Mouse (Mus musculus) cerebellum, adult 2 months (tissue): ENCODE measurements around the gene C1s1. TPM values are rescaled to one million over a fixed set of nuclear protein-coding genes. Genes with fewer than 3 reads are reported as not detected.
"Not testable (repeated sequence)": the region's sequence is repeated elsewhere in the genome, so short reads cannot be mapped to it uniquely, and the experiment has no call there.

ENCODE experiments used
- DNase-seq, 2 experiments: peaks; one replicate each; pipeline ENCODE4 v3.0.0; 2021
- H3K27ac ChIP-seq: fragments of 200-500 bp; 2 replicates; pipeline ENCODE4 v1.5.1; 2012; ENCODE audit warnings: low read length, control low read depth, inconsistent platforms; ENCODE audit not compliant: insufficient read depth
- H3K27me3 ChIP-seq: fragments of 200-500 bp; 2 replicates; pipeline ENCODE4 v1.6.1; 2012; ENCODE audit warnings: inconsistent platforms, mild to moderate bottlenecking, low read length, moderate library complexity; ENCODE audit not compliant: control insufficient read depth, insufficient read depth
- H3K4me1 ChIP-seq: fragments of 200-500 bp; 2 replicates; pipeline ENCODE4 v1.6.1; 2011; ENCODE audit warnings: low read length; ENCODE audit not compliant: control insufficient read depth, insufficient read depth
- H3K4me3 ChIP-seq: fragments of 200-500 bp; replicated peaks from 2 replicates; pipeline ENCODE3; 2011; ENCODE audit warnings: mild to moderate bottlenecking, low read depth, low read length, control low read depth; ENCODE audit not compliant: insufficient read depth
- CTCF ChIP-seq: fragments of 200-500 bp; IDR thresholded peaks from 2 replicates; pipeline ENCODE4 v1.5.1; 2011; ENCODE audit warnings: low read depth, mild to moderate bottlenecking, control low read depth, low read length, moderate library complexity, borderline replicate concordance; ENCODE audit not compliant: insufficient read depth
- POLR2A ChIP-seq: fragments of 200-500 bp; IDR thresholded peaks from 2 replicates; pipeline ENCODE4 v1.6.1; 2011; ENCODE audit warnings: low read length, control low read depth, borderline replicate concordance; ENCODE audit not compliant: insufficient read depth
- WGBS: fragments of 180-500 bp; shearing (Covaris S2); methylation state at CpG from one replicate; pipeline ENCODE4 v1.1.7; 2018; 5-methylcytosine and 5-hydroxymethylcytosine counted together
- polyA plus RNA-seq: library from polyadenylated mRNA; depleted of rRNA; stranded (reverse); fragments of >200 nt; gene quantifications from 2 replicates; pipeline ENCODE4 v1.2.3, GENCODE M21; 2012; rRNA removed

Gene C1s1
- polyA plus RNA-seq = 1.2 and 1.3 TPM in 2 replicates

DNA sequence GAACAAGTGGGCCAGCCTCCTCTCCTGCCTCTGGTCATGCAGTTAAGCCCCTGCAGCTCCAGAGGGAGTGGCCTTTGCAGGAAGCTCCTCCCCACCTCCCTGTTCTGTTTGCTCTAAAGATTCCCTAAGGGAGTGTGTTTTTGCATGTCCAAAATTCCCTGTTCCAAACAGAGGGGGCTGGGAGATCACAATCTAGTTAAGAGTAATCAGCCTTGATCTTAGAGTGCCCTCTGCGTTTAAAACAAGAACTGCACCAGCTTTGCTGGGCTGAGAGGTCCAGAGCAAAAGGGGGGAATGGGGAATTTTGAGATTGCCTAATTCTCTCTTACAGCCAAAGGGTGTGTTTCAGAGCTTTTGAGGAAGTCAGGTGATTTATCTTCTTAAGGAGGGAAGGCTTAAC, at the start of gene C1s1:
Gene C1s1 (minus strand): TSS at position 76 of the 400 bp plus-strand sequence.
- TF ChIP-seq CTCF = peak; percentile 53; the same call in 1 of the 2 replicates
- H3K27ac ChIP-seq, H3K4me3 ChIP-seq, H3K27me3 ChIP-seq, H3K4me1 ChIP-seq: not testable (repeated sequence)
- DNase-seq = peak; percentile 13 to 25
- 11% methylated on average over 1 of the region's 1 CpGs for WGBS

DNA sequence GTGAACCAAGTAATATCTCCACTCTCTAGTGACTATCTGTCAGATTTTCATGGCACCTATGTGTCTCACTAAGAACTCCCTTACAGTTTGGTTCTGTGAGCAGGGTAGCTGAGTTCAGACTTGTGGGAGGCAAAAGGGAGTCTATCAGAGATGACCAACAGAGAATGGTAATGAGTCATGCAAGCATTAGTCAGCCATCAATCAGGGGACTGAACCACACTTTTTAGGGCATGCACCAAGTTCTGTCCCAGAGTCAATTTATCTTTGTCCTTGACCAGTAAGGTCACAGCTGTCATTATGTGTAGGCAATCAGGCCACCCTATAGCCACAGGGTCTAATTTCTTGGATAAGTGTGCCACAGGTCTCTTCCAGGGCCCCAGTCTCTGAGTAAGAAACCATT, 46.6 kb upstream of the C1s1 start:
- H3K27me3 ChIP-seq = no peaks in the 10 kb centered on the region
- no peak overlapping the region for H3K27ac ChIP-seq
- H3K4me1 ChIP-seq = no peaks in the 10 kb centered on the region
- no peak for DNase-seq
- H3K4me3 ChIP-seq = no peak overlapping the region
- TF ChIP-seq POLR2A (no peak), CTCF (no peak)

DNA sequence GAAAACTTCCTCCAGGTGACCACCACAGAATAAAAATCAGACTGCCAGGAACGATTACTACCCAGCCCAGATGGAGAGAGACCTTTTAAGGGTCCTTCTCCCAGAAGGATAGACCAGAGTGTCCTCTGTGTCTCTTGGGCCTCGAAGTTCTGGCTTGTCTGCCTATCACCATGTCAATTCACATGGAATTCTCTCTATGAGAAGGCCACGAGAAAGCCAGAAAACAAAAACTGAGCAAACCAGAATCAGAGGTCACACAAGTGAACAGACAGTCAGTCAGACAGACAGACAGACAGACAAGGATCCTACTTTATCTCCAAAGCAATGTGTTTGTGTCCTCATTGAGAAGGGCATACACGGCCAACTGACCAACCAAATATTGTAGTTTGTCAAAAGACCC, 44.1 kb upstream of the C1s1 start:
- no peaks in the 10 kb centered on the region for H3K27me3 ChIP-seq
- 69% methylated on average over 4 of the region's 4 CpGs for WGBS
- no peak for TF ChIP-seq POLR2A
- no peak for TF ChIP-seq CTCF

DNA sequence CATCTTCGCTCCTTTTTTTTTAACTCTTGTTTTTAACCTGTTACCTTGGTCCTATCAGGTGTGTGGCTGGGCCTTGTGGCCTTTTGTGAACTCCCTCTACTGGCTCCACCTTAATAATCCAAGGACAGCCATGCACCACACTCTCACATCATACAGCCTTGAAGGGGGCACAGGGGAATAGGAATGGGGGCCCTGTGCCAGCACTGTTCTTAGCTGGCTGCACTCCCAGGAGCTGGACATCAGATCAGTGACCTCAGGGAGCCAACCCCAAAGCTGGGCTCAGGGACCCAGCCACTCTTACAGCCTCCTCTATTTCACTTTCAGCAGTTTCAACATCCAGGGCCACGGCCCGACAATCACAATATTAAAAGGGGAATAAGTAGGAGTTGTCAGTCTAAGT, 43.6 kb upstream of the C1s1 start:
- H3K27me3 ChIP-seq = no peaks in the 10 kb centered on the region
- DNase-seq = no peak
- H3K27ac ChIP-seq = no peak overlapping the region
- no peak overlapping the region for H3K4me3 ChIP-seq
- WGBS = 73% methylated on average over 3 of the region's 3 CpGs
- H3K4me1 ChIP-seq = no peaks in the 10 kb centered on the region
- no peak for TF ChIP-seq CTCF
- TF ChIP-seq POLR2A = no peak

More for the DNA sequence above, 44.1 kb upstream of the C1s1 start:
- no peaks in the 10 kb centered on the region for H3K4me1 ChIP-seq
- no peak overlapping the region for H3K4me3 ChIP-seq
- no peak overlapping the region for H3K27ac ChIP-seq
- DNase-seq = no peak

DNA sequence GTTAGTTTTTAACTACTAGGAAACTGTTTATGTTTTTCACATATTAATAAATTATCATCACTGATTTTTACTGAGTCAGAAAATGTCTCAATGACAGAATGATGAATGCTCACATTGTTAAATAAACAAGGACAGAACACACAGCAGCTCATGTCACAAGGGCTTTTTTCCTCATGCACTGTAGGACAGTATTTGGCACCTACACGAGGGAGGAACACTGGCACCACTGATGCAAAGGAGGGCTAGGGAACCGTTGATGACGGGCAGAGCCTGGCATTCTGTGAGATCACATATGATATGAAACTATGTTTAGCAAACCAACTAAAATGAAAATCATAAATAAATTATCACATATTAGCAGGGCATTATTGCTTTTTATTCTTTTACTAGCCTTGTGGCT, 42.8 kb upstream of the C1s1 start:
- no peak overlapping the region for H3K4me3 ChIP-seq
- WGBS = 26% methylated on average over 3 of the region's 3 CpGs
- no peak for DNase-seq

DNA sequence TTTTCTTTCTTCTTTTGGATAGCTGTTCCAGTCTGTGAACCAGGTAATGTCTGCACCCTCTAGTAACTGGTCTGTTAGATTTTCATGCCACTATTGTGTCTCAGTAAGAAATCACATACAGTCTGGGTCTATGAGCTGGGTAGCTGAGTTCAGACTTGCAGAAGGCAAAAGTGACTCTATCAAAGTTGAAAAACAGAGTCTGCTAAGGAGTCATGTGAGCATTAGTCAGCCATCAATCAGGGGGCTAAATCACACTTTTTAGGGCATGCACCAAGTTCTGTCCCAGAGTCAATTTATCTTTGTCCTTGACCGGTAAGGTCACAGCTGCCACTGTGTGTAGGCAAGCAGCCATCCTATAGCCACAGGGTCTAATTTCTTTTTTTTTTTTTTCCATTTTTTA, 40.1 kb upstream of the C1s1 start:
- no peak for DNase-seq
- TF ChIP-seq POLR2A (no peak), CTCF (no peak)
- no peaks in the 10 kb centered on the region for H3K27me3 ChIP-seq
- H3K27ac ChIP-seq = no peak overlapping the region
- WGBS = 100% methylated on average over 1 of the region's 1 CpGs
- H3K4me1 ChIP-seq = no peaks in the 10 kb centered on the region
- H3K4me3 ChIP-seq = no peak overlapping the region

More for the DNA sequence above, 42.8 kb upstream of the C1s1 start:
- Histone ChIP-seq H3K27ac (no peak overlapping the region), H3K27me3 (no peaks in the 10 kb centered on the region), H3K4me1 (no peaks in the 10 kb centered on the region)
- no peak for TF ChIP-seq POLR2A
- no peak for TF ChIP-seq CTCF

DNA sequence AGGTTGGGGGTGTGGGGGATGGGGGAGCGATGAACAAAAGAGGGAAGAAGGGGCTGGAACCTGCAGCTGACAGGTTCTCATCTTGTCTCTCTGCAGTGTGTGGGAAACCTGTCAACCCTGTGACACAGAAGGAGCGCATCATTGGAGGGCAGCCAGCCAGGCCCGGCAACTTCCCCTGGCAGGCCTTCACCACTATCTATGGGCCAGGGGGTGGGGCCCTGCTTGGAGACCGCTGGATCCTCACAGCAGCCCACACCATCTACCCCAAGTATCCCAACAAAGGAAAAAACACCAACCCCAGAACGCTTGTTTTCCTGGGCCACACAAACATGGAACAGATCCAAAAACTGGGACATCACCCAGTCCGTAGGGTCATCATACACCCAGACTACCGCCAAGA, 38.0 kb upstream of the C1s1 start:
- not testable (repeated sequence) for H3K27ac ChIP-seq, H3K4me3 ChIP-seq, H3K4me1 ChIP-seq, H3K27me3 ChIP-seq
- DNase-seq = peak in 1 of 2 experiments; percentile 6
- WGBS = 34% methylated on average over 7 of the region's 7 CpGs

DNA sequence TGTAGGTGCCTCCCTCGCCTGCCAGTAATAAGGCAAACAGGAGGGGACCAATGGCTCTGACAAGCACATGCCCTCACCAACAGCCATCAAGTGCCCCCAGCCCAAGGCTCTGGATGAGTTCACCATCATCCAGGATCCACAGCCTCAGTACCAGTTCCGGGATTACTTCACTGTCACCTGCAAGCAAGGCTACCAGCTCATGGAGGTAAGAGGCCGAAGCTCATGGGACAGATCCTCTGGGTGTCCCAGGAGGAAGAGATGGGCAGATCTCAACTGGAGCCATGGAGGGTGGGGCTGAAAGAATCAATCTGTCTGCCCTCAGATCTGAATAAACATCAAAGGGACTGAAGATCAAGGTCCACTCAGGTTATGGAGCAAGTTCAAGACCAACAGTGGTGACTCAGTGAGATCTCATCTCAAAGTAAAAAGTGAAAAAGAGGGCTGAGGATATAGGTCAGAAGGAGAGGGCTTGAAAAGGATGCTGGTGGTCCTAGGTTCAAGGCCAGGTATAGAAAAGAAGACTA, 33.1 kb upstream of the C1s1 start:
- not testable (repeated sequence) for H3K27me3 ChIP-seq

DNA sequence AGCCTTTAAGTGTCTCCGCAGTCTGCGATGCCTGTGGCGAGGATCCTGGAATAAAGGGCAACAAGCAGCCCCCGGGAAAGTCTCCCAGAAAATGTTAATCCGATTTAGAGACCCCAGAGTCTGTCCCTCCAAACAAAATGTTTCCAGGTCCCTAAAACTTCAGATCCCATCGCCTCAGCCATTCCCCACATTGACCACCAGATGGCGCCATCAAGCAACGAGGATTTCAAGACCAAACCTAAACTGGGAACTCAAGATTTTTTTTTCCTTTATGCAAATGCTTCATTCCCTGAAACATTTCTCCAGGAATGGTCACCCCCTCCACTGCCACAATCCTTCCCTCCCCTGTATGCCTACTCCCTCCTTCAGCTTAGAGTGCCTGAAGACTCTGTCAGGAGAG, 27.9 kb upstream of the C1s1 start, which contains the start of gene C1rb:
Gene C1rb (plus strand): TSS at position 269 of the 400 bp plus-strand sequence.
- H3K27ac ChIP-seq = no peak within 1 kb of the TSS
- no peaks in the 10 kb centered on the region for H3K27me3 ChIP-seq
- H3K4me3 ChIP-seq = no peak within 1 kb of the TSS
- WGBS = 2% methylated on average over 8 of the region's 8 CpGs
- no peak for TF ChIP-seq POLR2A
- TF ChIP-seq CTCF = peak; percentile 71; the same call in 1 of the 2 replicates
- no peaks in the 10 kb centered on the region for H3K4me1 ChIP-seq
- DNase-seq = peak; percentile 49 to 71

More for the DNA sequence above, 33.1 kb upstream of the C1s1 start:
- H3K4me3 ChIP-seq, H3K27ac ChIP-seq, DNase-seq, H3K4me1 ChIP-seq: not testable (repeated sequence)
- WGBS = 89% methylated on average over 3 of the region's 3 CpGs

DNA sequence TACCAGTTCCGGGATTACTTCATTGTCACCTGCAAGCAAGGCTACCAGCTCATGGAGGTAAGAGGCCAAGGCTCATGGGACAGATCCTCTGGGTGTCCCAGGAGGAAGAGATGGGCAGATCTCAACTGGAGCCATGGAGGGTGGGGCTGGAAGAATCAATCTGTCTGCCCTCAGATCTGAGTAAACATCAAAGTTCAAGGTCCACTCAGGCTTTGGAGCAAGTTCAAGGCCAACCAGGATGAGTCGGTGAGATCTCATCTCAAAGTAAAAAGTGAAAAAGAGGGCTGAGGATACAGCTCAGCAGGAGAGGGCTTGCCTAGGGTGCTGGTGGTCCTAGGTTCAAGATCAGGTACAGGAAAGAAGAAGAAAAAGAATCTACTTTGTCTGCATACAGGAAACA, 19.5 kb upstream of the C1s1 start:
- not testable (repeated sequence) for H3K4me3 ChIP-seq, H3K27ac ChIP-seq, DNase-seq, H3K4me1 ChIP-seq, H3K27me3 ChIP-seq
- 97% methylated on average over 2 of the region's 2 CpGs for WGBS

DNA sequence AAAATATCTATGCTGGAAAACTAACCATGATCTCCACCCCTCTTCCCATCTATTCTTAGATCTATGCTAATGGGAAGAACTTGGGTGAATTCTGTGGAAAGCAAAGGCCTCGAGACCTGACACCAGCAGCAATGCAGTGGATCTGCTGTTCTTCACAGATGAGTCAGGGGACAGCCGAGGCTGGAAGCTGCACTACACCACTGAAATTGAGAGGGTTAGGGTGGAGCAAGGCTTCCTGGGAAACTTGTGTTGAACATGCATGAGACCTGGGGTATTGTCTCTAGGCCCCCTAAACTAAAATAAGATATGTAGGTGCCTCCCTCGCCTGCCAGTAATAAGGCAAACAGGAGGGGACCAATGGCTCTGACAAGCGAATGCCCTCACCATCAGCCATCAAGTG, 19.0 kb upstream of the C1s1 start:
- not testable (repeated sequence) for H3K4me3 ChIP-seq, H3K4me1 ChIP-seq, H3K27me3 ChIP-seq, DNase-seq, H3K27ac ChIP-seq
- WGBS = 87% methylated on average over 4 of the region's 4 CpGs

DNA sequence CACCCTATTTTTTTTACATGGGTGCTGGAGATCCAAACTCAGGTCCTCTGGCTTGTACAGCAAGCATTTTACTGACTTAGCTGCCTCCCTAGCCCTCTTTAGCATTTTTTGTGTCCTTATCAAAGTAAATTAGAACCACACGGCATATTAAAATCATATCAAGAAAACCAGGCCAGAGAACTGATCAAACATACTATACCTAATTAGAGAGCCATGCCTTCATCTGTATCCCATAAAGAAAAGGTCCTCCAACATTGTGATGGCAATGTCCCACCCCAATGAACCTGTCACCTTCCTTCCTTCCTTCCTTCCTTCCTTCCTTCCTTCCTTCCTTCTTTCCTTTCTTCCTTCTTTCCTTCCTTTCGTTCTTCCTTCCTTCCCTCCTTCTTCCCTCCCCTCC, 13.8 kb upstream of the C1s1 start:
- H3K27me3 ChIP-seq, H3K27ac ChIP-seq, H3K4me3 ChIP-seq, DNase-seq, H3K4me1 ChIP-seq: not testable (repeated sequence)
- 82% methylated on average over 2 of the region's 2 CpGs for whole genome bisulfite sequencing
